Mouse (Mus musculus): Measurements from ENCODE around the gene Cdc26.
A peak's percentile ranks its signal among the peaks of the same experiment; 100 is the strongest.

The Cdc26 gene

DNA sequence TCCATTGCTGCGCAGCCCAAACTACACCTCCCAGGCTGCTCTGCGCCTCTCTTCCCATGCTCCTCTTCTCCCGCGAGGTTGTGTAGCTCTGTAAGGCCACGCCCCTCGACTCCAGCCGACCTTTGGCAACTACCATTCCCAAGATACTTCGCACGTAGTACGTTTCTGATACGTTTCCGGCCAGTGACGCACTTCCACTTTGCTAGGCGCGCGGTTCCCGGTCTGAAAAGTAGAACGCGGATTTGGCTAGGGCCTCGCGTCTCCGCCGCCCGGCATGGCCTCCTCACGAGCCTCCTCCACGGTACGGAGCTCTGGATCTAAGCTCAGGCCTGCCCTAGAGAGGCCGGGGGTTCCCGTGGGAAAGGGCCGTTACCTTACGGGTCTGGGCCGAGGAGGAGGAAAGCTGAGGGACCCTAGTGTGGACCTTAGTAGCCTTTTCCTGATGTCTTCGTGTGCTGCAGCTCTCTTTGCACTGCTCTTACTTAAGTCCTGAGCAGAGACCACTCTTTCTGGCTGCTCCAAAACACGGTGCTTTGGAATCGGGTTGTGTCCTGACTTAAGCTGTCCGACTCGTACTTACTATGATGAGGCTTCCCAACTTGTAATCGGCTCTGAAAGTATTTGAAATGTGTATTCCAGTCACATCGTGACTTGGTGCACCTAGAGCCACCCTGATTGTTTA lies at the start of gene Cdc26, which contains the start of gene Prpf4:
Cdc26 (minus strand) TSS at position 42 of the 682 bp plus-strand sequence.
Prpf4 (plus strand) TSS at position 197 of the 682 bp plus-strand sequence.
- DNase-seq (ENCODE audit: low read depth, low spot score): peak; percentile 99

DNA sequence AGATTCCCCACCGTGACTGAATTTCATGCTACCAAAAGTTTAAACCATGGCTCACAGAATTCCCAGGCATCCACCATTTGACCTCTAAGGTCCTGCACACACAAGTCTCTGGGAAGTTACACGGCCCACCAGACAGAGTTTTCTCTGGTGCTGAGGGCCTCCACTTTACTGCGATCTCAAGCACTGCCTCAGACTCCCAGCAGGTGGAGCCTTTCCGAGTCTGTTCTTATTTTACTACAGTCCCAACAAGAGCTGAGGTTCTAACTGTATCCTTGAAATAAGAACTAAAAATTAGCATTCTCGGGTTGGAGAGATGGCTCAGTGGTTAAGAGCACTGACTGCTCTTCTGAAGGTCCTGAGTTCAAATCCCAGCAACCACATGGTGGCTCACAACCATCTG lies 46.6 kb upstream of the Cdc26 start:
- peak; percentile 29 for DNase-seq (ENCODE audit: low read depth, low spot score)

DNA sequence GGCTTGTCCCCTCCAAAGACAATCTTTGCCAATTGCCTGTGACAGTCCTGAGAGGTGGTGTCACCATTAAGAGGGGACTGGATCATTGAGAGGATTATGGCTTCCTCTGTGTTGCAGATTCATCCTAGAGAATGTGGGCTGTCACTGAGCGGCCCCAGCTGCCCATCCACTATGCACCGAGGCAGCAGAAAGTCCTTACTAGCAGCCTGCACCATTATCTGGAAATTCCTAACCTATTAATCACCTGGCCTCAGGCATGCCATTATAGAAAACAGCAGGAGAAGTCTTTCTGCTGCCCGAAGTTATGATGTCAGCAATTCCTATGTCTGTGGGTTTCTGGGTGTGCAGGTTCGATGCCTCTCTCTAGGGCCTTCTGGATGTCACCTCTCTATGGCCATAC lies 32.5 kb upstream of the Cdc26 start:
- no peak for DNase-seq (ENCODE audit: low read depth, low spot score)

DNA sequence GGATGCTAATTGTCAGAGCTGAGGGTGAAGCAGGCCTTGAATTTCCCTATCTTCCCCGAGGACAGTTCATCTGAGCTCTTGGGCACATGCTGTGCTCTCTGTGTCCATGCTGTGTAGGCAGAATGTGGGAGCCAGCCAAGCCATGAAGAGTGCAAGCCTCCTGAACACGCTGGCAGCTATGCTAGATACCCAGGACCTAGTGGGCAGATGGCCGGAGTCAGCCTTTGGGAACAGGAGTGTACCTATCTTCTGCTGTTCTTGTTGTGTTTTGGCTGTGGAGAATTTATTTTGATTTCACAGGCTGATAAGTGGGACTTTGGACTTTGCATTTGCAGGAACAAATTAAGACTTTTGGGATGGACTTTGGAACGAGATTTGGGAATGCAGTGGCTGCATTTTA lies 32.1 kb upstream of the Cdc26 start:
- no peak for DNase-seq (ENCODE audit: low read depth, low spot score)

DNA sequence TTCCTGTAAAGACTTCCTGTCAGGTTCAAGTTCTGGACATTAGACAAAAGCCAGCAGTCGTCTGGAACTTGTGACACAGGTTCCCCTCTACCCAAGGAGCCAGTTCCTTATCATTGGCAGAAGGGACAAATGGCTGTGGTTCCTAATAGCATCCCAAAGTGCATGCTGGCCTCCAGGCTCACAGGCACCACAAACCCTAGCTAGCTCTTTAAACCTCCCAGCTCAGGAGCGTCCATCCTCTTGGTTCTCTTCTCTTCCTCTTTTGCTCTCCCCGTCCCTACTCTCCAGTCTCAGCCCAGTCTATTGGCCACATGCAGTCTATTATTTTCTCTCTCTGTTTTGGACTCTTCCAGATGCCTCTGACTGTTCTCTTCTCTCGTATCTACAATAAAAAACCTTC lies 31.4 kb upstream of the Cdc26 start:
- no peak for DNase-seq (ENCODE audit: low read depth, low spot score)

DNA sequence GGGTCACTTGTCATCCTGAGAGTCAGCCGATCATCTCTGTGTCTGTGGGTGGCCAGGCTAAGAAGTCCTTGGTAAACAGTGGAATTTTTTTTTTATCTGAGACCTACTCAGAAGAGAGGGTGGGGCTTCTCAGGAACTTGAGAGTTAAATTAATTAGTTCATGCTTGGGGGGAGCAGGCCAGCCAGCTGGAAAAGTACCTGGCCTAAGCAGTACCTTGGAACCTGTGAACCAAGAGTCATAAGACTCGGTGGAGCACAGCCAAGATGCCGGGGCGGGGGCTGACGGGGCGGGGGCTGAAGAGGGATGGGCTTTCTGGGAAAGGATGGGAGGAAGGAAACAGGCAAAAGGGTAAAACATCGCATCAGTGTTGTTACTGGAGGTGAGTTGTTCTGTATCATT lies 29.4 kb upstream of the Cdc26 start:
- DNase-seq (ENCODE audit: low read depth, low spot score): no peak

DNA sequence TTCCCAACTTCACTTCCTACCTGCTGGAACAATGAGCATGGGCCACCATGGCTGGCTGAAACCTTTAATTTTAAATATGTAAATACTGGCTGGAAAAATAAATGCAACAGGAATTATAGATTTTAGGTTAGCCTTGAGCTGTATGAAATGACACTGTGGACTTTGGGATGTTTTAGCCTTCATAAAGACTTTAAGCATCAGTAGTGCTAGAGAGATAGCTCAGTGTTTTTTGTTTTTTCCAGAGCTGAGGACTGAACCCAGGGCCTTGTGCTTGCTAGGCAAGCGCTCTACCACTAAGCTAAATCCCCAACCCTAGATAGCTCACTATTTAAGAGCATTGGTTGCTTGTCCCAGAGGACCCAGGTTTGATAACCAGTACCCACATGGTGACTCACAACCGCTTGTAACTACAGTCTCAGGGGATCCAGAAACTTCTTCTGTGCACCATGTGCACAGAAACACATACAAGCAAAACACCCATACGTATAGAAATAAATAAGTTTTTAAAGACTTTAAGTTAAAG lies 28.9 kb upstream of the Cdc26 start:
- no peak for DNase-seq (ENCODE audit: low read depth, low spot score)

DNA sequence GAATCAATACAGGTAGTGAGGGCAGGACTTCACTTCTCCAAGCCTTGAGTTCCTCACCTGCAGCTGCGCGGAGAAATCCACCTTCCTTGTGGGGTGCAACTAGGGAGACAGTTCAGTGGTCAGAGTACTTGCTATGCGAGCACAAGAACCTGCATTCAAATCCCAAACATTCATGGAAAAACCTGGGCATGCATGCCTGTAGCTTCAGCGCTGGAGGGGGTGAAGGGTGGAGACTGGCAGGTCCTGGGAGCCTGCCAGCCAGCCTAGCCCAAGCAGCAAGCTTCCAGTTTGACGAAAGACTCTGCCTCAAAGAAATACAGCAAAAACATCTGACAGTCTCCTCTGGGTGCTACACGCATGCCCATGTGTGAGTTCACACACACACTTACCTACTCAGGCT lies 26.6 kb upstream of the Cdc26 start, which contains the start of gene Rnf183:
Rnf183 (minus strand) TSS at position 172 of the 400 bp plus-strand sequence.
- DNase-seq (ENCODE audit: low read depth, low spot score): no peak

DNA sequence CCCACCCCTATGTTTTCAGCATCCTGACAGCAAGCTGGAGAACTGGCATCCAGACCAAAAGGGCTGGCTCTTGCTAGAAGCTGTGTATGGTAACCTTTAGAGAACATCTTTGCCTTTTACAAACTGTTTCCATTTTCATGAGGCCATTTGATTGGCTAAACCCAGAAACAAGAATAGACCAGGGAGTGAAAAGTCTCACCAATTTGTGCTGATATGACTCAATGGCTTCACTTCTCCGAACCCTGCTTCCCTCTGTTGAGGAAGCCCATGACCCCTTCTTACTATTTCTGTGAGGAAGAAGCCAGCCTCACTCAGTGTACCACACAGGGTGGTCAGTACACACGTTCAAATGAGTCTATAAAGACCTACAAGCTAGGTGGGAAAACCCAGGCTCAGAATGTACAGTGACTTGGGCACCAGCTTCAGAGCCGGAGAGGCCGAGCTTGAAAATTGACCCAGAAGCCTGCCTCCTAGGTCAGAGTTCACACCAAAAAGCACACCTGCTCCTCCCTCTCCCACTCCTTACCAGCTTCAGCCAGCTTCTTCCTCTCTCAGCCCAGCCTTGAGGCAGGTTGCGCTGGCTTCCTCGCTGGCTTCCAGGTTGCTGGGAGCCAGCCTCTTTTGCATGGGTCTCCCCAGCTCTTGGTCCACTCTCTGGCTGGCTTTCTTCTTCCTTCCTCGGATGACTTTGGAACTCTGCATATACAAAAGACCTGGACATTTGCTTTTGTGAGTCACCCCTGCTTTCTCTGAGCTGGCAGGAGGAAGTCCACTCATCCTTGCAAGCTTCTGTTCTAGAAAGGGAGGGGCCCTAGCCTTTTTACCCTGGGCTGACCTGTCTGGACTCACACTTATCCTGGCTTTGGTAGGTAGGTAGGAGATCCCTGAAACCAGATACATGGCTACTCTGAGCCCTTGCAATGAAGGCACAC lies 25.8 kb upstream of the Cdc26 start:
- no peak for DNase-seq (ENCODE audit: low read depth, low spot score)

DNA sequence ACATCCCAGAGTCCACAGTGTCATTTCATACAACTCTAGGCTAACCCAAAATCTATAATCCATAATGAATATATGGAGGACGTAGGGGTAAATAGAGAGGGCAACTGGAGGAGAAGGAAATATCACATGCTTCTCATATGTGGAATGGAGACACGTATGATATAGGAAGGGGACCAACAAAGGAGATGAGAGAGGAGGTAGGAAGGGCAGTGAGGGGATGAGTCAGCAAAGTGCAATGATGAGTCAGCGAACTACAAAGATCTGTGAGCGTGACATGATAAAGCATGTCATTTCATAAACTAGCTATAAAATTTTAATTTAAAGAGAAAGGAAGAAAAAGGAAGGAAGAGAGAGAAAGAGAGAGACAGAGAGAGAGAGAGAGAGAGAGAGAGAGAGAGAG lies 23.1 kb upstream of the Cdc26 start:
- DNase-seq (ENCODE audit: low read depth, low spot score): no peak

DNA sequence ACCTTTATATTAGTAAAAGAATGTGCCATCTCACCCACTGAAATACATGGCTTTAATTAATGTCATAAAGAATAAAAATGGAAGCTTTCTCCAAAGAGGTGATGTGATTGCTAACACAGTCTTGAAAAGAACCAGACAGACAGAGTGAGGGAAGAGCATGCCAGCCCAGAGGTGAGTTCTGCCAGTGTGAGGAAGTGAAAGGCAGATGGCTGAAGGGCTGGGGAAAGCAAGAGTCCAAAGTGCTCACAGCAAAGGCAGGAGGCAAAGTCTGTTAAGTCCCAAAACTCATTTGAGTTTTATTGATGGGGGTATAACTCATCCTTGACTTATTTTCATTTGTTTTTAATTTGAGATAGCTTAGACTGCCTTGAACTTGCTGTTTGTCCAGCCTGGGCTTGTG lies 22.2 kb upstream of the Cdc26 start:
- no peak for DNase-seq (ENCODE audit: low read depth, low spot score)

DNA sequence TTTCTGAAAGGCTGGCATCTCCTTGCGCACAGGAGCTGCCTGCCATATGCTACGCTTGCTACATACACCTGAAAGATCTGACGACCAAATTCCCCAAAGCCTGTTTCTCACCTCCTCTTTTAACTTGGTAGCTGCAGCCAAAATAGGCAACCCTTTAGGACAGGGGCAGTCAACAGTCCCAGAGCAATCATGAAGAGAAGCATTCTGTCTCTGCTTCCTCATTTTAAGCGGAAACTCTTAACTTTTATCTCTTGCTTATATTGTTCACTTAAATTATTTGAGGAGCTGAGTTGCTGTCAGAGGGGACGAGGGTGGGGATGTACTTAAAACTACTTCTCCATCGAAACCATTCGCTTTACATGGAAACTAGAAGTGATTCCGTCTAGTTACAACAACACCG lies 21.2 kb upstream of the Cdc26 start:
- DNase-seq (ENCODE audit: low read depth, low spot score): no peak

DNA sequence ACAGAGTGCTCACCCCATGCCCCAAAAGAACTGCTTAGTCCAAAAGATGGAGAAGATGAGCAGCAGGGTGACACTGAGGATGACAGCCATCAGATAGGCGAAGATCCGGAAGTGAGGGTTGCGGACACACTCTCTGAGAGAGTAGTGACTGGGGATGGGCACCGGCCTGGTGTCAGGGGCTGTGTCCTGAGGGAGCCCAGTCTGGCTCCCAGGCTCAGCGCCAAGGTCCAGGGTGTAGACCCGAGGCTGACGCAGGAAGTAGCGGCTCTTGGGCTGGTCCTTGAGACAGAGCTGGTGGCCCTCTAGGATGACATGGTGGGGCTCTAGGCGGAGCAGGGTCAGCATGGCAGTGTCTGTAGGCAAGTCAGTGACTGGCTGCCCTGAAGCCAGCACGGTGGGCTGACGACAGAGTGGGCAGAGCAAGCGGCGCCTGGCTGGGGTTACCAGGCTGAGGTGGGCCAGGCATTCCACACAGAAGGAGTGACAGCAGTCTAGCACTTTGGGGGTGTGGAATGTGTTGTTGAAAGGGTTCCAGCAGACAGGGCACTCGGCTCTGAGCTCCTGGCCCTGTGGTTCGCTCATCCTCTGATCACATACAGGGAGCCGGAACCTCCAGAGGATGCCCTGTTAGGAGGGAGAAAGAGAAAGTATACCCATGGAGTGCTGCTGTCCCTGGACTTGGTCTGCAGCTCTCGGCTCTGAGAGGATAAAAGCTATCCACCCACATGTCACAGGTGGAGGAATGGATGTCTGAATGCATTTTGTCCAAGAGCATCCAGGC lies 19.7 kb upstream of the Cdc26 start:
- DNase-seq (ENCODE audit: low read depth, low spot score): no peak

DNA sequence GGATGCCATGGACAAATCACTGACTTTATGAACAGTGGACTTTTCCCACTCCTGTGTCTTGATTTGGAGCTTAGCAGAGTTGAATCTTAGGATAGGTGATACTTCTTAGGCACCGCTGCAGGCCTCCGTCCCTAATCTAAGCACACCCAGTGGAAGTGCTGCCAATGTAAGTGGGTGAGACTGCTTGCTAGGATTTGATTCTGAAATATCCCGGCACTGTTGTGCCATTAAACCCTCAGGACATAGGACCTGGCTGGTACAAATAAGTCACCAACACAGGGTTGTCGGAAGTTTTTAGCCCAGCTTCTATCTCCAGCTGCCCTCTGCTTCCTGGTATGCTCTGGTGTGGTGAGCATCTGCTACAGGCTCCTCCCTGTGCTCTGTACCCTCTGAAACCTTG lies 17.4 kb upstream of the Cdc26 start:
- no peak for DNase-seq (ENCODE audit: low read depth, low spot score)

DNA sequence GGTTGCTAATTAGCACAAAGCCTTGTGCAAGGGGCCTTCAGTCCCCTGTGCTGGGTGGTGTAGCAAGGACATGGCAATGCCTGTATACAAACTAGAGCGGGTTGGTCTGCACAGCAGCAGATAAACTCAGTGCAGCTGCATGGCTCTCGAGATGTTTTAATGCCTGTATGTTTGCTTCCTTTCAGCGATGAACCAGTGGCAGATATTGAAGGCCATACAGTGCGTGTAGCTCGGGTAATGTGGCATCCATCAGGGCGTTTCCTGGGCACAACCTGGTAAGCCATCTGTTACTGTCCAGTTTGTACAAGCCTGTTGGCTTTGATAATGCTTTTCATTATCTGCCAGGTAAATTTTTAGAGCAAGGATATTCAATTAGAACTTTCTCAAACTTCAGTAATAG lies 10.6 kb upstream of the Cdc26 start:
- no peak for DNase-seq (ENCODE audit: low read depth, low spot score)

DNA sequence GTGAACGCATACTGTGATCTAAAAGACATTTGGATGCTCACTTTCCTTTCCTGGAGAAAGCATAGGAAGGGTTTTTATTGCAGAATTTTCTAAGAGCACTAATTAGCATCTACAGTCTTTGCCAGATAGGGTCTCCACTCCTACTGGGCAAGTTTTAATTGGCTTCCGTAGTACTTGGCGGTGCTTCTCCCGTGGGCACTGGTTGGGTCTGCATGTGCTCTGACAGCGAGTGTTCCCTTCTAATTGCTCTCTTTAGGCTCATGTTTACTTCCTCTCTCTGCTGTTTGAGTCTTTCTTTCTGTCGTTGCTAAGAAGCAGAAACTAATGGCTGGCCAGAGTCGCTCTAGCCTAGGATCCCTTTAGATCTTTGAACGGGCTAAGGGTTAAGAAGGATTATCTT lies 10.0 kb upstream of the Cdc26 start:
- DNase-seq (ENCODE audit: low read depth, low spot score): no peak

DNA sequence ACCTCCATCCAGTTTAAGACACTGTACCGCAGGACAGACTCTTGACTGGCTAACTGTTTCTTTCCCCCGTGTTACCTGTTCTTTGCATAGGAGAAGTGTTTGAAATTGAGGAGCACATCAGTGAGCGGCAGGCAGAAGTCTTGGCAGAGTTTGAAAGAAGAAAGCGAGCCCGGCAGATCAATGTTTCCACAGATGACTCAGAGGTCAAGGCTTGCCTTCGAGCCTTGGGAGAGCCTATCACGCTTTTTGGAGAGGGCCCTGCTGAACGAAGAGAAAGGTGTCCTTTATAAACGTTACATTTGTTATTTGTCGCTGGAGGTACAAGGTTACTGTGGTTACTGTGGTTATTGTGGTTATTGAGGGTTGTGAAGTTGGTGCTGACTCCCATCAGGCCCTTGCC lies 3.2 kb upstream of the Cdc26 start:
- no peak for DNase-seq (ENCODE audit: low read depth, low spot score)

DNA sequence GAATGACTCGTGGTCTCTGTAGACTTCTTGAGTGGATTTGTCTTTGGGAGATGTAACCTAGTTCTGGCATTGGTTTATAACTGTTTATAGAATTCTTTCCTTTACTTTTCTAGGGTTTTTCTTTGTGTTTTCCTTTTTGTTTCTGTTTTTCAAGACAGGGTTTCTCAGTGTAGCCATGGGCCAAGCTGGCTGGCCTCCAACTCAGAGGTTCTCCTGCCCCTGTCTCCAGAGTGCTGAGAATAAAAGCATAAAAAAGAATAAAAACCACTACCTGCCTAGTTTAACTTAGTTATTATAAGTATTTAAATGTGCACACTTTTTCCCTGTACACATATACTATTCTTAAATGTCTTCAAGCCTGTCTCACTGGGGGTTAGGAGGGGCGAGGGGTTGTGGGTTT lies 1.9 kb upstream of the Cdc26 start:
- no peak for DNase-seq (ENCODE audit: low read depth, low spot score)

DNA sequence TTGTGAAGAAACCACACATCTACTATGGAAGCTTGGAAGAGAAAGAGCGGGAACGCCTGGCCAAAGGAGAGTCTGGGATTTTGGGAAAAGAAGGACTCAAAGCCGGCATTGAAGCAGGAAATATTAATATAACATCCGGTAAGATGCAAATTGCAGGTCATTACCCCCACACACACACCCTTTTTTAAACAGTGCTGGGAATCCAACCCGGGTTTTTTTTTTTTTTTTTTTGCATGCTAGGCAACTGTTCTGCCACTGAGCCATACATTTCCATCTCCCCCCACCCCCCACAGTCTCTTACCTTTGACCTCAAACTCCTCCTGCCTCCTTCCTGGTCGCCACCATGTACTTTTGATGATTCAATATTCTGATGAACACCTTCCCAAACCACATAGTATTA lies 1.2 kb upstream of the Cdc26 start:
- DNase-seq (ENCODE audit: low read depth, low spot score): no peak

DNA sequence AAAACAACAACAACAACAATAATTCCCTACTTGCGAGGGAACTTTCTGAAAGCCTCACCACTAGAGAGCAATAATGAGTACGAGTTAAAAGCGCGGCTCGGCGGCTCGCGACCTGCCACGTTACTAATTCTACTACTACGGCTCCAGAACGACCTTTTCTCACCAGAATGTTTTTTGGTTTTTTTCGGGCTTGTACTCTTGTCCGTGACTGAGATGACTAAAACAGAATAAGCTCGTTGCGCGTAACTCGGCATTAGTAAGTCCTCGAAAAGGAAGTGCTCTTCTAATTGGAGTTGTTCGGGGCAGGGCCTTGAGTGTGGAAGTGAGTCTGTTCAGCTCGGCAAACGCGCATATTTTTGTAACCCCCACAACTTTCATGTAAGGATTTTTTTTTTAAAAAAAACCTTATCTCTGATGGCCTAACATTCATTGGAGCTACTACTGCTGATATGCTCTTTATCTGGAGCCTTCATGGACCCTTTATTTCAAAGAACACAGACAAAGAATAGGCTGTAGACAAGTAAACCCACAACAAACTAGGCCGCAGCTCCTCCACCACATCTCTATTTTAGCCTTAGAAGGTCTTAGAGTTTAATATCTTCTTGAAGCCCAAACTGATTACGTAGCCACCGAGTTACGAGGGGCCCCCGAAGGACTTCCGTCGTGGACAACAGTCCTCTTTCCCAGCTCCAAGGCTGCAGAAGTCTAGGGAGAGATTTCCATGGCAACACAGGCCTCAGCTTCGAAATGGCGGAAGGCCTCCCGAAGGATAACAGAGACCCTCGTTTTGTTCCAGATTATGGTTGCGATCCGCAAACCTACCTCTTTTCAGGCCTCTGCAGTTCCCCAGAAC lies 486 bp downstream of the Cdc26 start:
- peak; percentile 65 for DNase-seq (ENCODE audit: low read depth, low spot score)

DNA sequence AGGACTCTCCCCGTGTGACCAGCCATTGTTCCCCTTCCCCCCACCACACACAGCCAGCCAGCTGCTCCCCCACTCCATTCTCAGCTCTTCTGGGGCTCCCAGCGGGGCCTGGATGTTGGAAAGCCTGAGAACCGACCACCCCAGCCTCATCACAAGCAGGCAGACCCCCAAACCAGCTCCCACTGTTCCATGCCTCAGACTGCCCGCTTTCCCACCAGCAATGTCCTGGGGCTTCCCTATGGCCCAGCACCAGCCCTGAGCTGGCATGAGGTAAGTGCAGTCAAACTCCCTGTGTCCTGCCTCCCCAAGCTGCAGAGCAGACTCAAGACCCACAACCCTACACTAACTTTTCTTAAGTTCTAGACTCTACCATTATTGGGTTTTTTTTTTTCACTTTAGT lies 2.3 kb downstream of the Cdc26 start:
- no peak for DNase-seq (ENCODE audit: low read depth, low spot score)

Data from mesoderm, embryonic 11.5 days (tissue).